Mouse (Mus musculus) bone marrow macrophage, adult 2 months (primary cell): Measurements from ENCODE around the gene Tlx3.

Experiments used
- CTCF ChIP-seq: IDR thresholded peaks from 2 replicates; pipeline ENCODE4 v1.5.1; 2012; ENCODE audit warnings: low read depth, mild to moderate bottlenecking, low read length, moderate library complexity
- POLR2A ChIP-seq: IDR thresholded peaks from 2 replicates; pipeline ENCODE4 v1.6.1; 2012; ENCODE audit warnings: mild to moderate bottlenecking, low read depth, low read length, borderline replicate concordance

- TF ChIP-seq CTCF: no peak
- TF ChIP-seq POLR2A: no peak
Measured at GRCm38 (mm10) chr11:33203383-33204328, at the start of gene Tlx3.
